Mouse (Mus musculus) heart, embryonic 12.5 days (tissue): ENCODE data around the gene Defb36. TPM values are rescaled to one million over a fixed set of nuclear protein-coding genes. Genes with fewer than 3 reads are reported as not detected.

ENCODE experiments used
- ATAC-seq: fragments of 200-750 bp; cut with Nextera tagmentation; 2 replicates; pipeline ENCODE4 v1.8.0; 2017; ENCODE audit warnings: moderate TSS enrichment, moderate library complexity; ENCODE audit not compliant: insufficient number of reproducible peaks, low FRiP score
- H3K27ac ChIP-seq: fragments of 300-500 bp; sonication (generic); 2 replicates; pipeline ENCODE4 v1.5.1; 2016; ENCODE audit warnings: mild to moderate bottlenecking, moderate library complexity; ENCODE audit not compliant: poor library complexity, severe bottlenecking
- H3K27me3 ChIP-seq: fragments of 300-500 bp; sonication (generic); replicated peaks from 2 replicates; pipeline ENCODE4 v1.6.1; 2016; ENCODE audit warnings: mild to moderate bottlenecking, moderate library complexity
- H3K36me3 ChIP-seq: fragments of 300-500 bp; sonication (generic); 2 replicates; pipeline ENCODE4 v1.6.1; 2016; ENCODE audit warnings: mild to moderate bottlenecking, moderate library complexity
- H3K4me1 ChIP-seq: fragments of 300-500 bp; sonication (generic); replicated peaks from 2 replicates; pipeline ENCODE4 v1.6.1; 2016; ENCODE audit warnings: mild to moderate bottlenecking
- H3K4me2 ChIP-seq: fragments of 300-500 bp; sonication (generic); 2 replicates; pipeline ENCODE4 v1.6.1; 2016; ENCODE audit warnings: mild to moderate bottlenecking, moderate library complexity
- H3K4me3 ChIP-seq: fragments of 300-500 bp; sonication (generic); 2 replicates; pipeline ENCODE4 v1.5.1; 2016; ENCODE audit warnings: mild to moderate bottlenecking
- H3K9ac ChIP-seq: fragments of 300-500 bp; sonication (generic); 2 replicates; pipeline ENCODE4 v1.6.1; 2016; ENCODE audit warnings: mild to moderate bottlenecking, moderate library complexity
- H3K9me3 ChIP-seq: fragments of 300-500 bp; sonication (generic); replicated peaks from 2 replicates; pipeline ENCODE4 v1.6.1; 2016; ENCODE audit warnings: mild to moderate bottlenecking, moderate library complexity
- WGBS: fragments of 180-500 bp; shearing (Covaris S2); methylation state at CpG from one replicate; pipeline ENCODE4 v1.1.7; 2016; 5-methylcytosine and 5-hydroxymethylcytosine counted together
- polyA plus RNA-seq: library from polyadenylated mRNA; unstranded; fragments of >200 nt; fragmentation: Nextera tagmentation; extraction: Ambion mirVana; gene quantifications from 2 replicates; pipeline ENCODE4 v1.2.1, GENCODE M21; 2016

Gene Defb36
- polyA plus RNA-seq, 1 experiment from 2014 or later, result not detected

- Histone ChIP-seq H3K4me2 (no peak overlapping the region), H3K36me3 (no peaks in the 10 kb centered on the region), H3K9me3 (no peaks in the 10 kb centered on the region), H3K4me3 (no peak overlapping the region), H3K27me3 (no peaks in the 10 kb centered on the region), H3K4me1 (no peaks in the 10 kb centered on the region), H3K9ac (no peak overlapping the region), H3K27ac (no peak overlapping the region)
- no peak for ATAC-seq
- WGBS, result 49% methylated on average over 6 of the region's 6 CpGs
These were observed 15.1 kb upstream of the Defb36 start for GRCm38 (mm10) chr2:152589021-152589420.

GRCm38 (mm10) chr2:152599299-152599698 lies 4.8 kb upstream of the Defb36 start, which contains the start of gene Defb45:
TSS of gene Defb45 (minus strand) at chr2:152599399.
- Histone ChIP-seq H3K9ac (no peak within 1 kb of the TSS), H3K27me3 (no peaks in the 10 kb centered on the region), H3K4me1 (no peaks in the 10 kb centered on the region), H3K27ac (no peak within 1 kb of the TSS), H3K4me2 (no peak within 1 kb of the TSS), H3K36me3 (no peaks in the 10 kb centered on the region), H3K9me3 (no peaks in the 10 kb centered on the region), H3K4me3 (no peak within 1 kb of the TSS)
- WGBS, result 65% methylated on average over 7 of the region's 7 CpGs
- no peak for ATAC-seq

GRCm38 (mm10) chr2:152600076-152600475 lies 4.1 kb upstream of the Defb36 start:
- Histone ChIP-seq H3K4me2 (no peak overlapping the region), H3K4me1 (no peaks in the 10 kb centered on the region), H3K4me3 (no peak overlapping the region), H3K36me3 (no peaks in the 10 kb centered on the region), H3K9ac (no peak overlapping the region), H3K27me3 (no peaks in the 10 kb centered on the region), H3K27ac (no peak overlapping the region), H3K9me3 (no peaks in the 10 kb centered on the region)
- WGBS, result 74% methylated on average over 6 of the region's 6 CpGs
- no peak for ATAC-seq

GRCm38 (mm10) chr2:152601275-152601960 lies 2.7 kb upstream of the Defb36 start:
- H3K27me3 ChIP-seq, result no peaks in the 10 kb centered on the region
- 68% methylated on average over 4 of the region's 4 CpGs for WGBS
- H3K9ac ChIP-seq, result no peak overlapping the region
- H3K9me3 ChIP-seq, result no peaks in the 10 kb centered on the region
- H3K36me3 ChIP-seq, result no peaks in the 10 kb centered on the region
- H3K4me2 ChIP-seq, result no peak overlapping the region
- ATAC-seq, result no peak
- no peak overlapping the region for H3K27ac ChIP-seq
- H3K4me3 ChIP-seq, result no peak overlapping the region
- H3K4me1 ChIP-seq, result no peaks in the 10 kb centered on the region

GRCm38 (mm10) chr2:152607746-152608145 lies 3.6 kb downstream of the Defb36 start:
- ATAC-seq, result no peak
- no peak overlapping the region for H3K4me2 ChIP-seq
- no peak overlapping the region for H3K9ac ChIP-seq
- H3K36me3 ChIP-seq, result no peaks in the 10 kb centered on the region
- H3K4me1 ChIP-seq, result 0 out of 2 replicates have a peak, but pooled peaks cover 4% of the 10 kb centered on the region
- H3K9me3 ChIP-seq, result 0 out of 2 replicates have a peak, but pooled peaks cover 4% of the 10 kb centered on the region
- 59% methylated on average over 6 of the region's 6 CpGs for WGBS
- no peak overlapping the region for H3K4me3 ChIP-seq
- no peaks in the 10 kb centered on the region for H3K27me3 ChIP-seq
- H3K27ac ChIP-seq, result no peak overlapping the region

- Histone ChIP-seq H3K4me2 (no peak overlapping the region), H3K9me3 (0 out of 2 replicates have a peak, but pooled peaks cover 4% of the 10 kb centered on the region), H3K4me3 (no peak overlapping the region), H3K27ac (no peak overlapping the region), H3K9ac (no peak overlapping the region), H3K4me1 (0 out of 2 replicates have a peak, but pooled peaks cover 4% of the 10 kb centered on the region), H3K27me3 (no peaks in the 10 kb centered on the region), H3K36me3 (no peaks in the 10 kb centered on the region)
- no peak for ATAC-seq
- WGBS, result 93% methylated on average over 1 of the region's 1 CpGs
These were observed 4.6 kb downstream of the Defb36 start for GRCm38 (mm10) chr2:152608719-152609118.

- Histone ChIP-seq H3K9me3 (0 out of 2 replicates have a peak, but pooled peaks cover 4% of the 10 kb centered on the region), H3K4me2 (no peak overlapping the region), H3K9ac (no peak overlapping the region), H3K4me1 (peaks cover 8% of the 10 kb centered on the region), H3K27me3 (no peaks in the 10 kb centered on the region), H3K27ac (no peak overlapping the region), H3K36me3 (no peaks in the 10 kb centered on the region), H3K4me3 (no peak overlapping the region)
- 0 out of 2 replicates have a peak, but pooled peaks have one; percentile 31 for ATAC-seq
- WGBS, result 38% methylated on average over 7 of the region's 8 CpGs
These were observed 8.1 kb downstream of the Defb36 start for GRCm38 (mm10) chr2:152612193-152612592.

GRCm38 (mm10) chr2:152615563-152615962 lies 11.4 kb downstream of the Defb36 start:
- 0 out of 2 replicates have a peak, but pooled peaks have one; percentile 18 for ATAC-seq
- Histone ChIP-seq H3K9ac (no peak overlapping the region), H3K27ac (no peak overlapping the region), H3K27me3 (no peaks in the 10 kb centered on the region), H3K4me3 (no peak overlapping the region), H3K4me1 (peaks cover 3% of the 10 kb centered on the region), H3K9me3 (no peaks in the 10 kb centered on the region), H3K36me3 (no peaks in the 10 kb centered on the region), H3K4me2 (no peak overlapping the region)
- 11% methylated on average over 7 of the region's 7 CpGs for whole genome bisulfite sequencing

- H3K4me1 ChIP-seq, result peaks cover 3% of the 10 kb centered on the region
- no peak overlapping the region for H3K9ac ChIP-seq
- H3K27ac ChIP-seq, result no peak overlapping the region
- H3K4me3 ChIP-seq, result no peak overlapping the region
- H3K27me3 ChIP-seq, result no peaks in the 10 kb centered on the region
- whole genome bisulfite sequencing, result 39% methylated on average over 6 of the region's 6 CpGs
- no peak for ATAC-seq
- H3K9me3 ChIP-seq, result no peaks in the 10 kb centered on the region
- no peaks in the 10 kb centered on the region for H3K36me3 ChIP-seq
- no peak overlapping the region for H3K4me2 ChIP-seq
These were observed 12.3 kb downstream of the Defb36 start for GRCm38 (mm10) chr2:152616470-152616869.

GRCm38 (mm10) chr2:152617374-152617773 lies 13.2 kb downstream of the Defb36 start:
- ATAC-seq, result no peak
- Histone ChIP-seq H3K9me3 (no peaks in the 10 kb centered on the region), H3K27ac (no peak overlapping the region), H3K4me2 (no peak overlapping the region), H3K4me1 (peaks cover 3% of the 10 kb centered on the region), H3K4me3 (no peak overlapping the region), H3K9ac (no peak overlapping the region), H3K36me3 (no peaks in the 10 kb centered on the region), H3K27me3 (no peaks in the 10 kb centered on the region)
- 57% methylated on average over 5 of the region's 5 CpGs for WGBS

GRCm38 (mm10) chr2:152620367-152621134 lies 16.4 kb downstream of the Defb36 start:
- no peaks in the 10 kb centered on the region for H3K9me3 ChIP-seq
- no peaks in the 10 kb centered on the region for H3K36me3 ChIP-seq
- WGBS, result 64% methylated on average over 9 of the region's 9 CpGs
- no peak overlapping the region for H3K27ac ChIP-seq
- H3K4me2 ChIP-seq, result no peak overlapping the region
- H3K9ac ChIP-seq, result no peak overlapping the region
- H3K27me3 ChIP-seq, result peaks cover 4% of the 10 kb centered on the region; the same call in 1 of the 2 replicates
- H3K4me3 ChIP-seq, result no peak overlapping the region
- peaks cover 3% of the 10 kb centered on the region for H3K4me1 ChIP-seq
- ATAC-seq, result no peak
